Mouse (Mus musculus) spleen, adult 2 months (tissue): ENCODE measurements around the gene Apoa2.

ENCODE experiments used
- CTCF ChIP-seq: fragments of 200-500 bp; IDR thresholded peaks from 2 replicates; pipeline ENCODE4 v1.5.1; 2011; ENCODE audit warnings: mild to moderate bottlenecking, inconsistent platforms; ENCODE audit not compliant: insufficient read depth, insufficient read length, insufficient replicate concordance; ENCODE audit errors: extremely low read depth
- POLR2A ChIP-seq: fragments of 200-500 bp; IDR thresholded peaks from 2 replicates; pipeline ENCODE4 v1.6.1; 2011; ENCODE audit warnings: low read depth, low read length, inconsistent platforms

- TF ChIP-seq CTCF (no peak), POLR2A (no peak)
Observed at GRCm38 (mm10) chr1:171189476-171190114, 35.3 kb upstream of the Apoa2 start.
